Mouse (Mus musculus) heart, postnatal 10 days (tissue): Measurements from ENCODE around the gene Wapl. TPM values are rescaled to one million over a fixed set of nuclear protein-coding genes. Genes with fewer than 3 reads are reported as not detected.

Experiments
- DNase-seq, 2 experiments: peaks; one replicate each; pipeline ENCODE4 v3.0.0; 2021
- intact Hi-C: fragments of 180-260 bp; cut with DNase I; formaldehyde crosslinking; loops from one replicate; pipeline ENCODE4 v1.15.1; 2025
- total RNA-seq, 2 experiments: library from RNA; stranded (reverse); gene quantifications; 2 replicates each; pipeline ENCODE4 v1.2.3; 2021

The Wapl gene
- total RNA-seq, 2 experiments from 2014 or later: 42.1 to 43.6 TPM

DNA sequence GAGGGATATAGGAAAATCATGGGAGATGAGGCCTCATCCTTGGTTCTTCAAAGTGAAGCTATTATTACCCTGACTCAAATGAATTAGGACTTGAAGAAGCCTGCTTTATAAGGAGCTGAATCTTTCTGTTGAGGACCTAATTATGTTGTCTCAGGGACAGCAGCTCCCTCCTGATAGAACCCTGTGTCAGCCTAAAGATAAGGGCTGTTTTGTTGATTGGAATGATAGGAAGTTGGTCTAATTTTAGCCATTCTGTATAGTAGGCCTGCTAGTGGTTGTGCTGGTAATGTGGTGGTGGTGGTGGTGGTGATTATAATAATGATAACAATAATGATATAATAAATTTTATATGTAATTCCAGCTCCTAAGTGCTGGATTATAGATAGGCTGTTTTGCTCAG is 11.3 kb downstream of the Wapl start:
- intact Hi-C loops: loop anchor here (5.0 kb wide), 1 partner anchor 57 kb away; no protein-coding TSS in a partner anchor
- DNase-seq: no peak

GRCm38 (mm10) chr14:34693970-34694369 is 20.2 kb downstream of the Wapl start:
- no peak for DNase-seq
- intact Hi-C loops: no loop called here

DNA sequence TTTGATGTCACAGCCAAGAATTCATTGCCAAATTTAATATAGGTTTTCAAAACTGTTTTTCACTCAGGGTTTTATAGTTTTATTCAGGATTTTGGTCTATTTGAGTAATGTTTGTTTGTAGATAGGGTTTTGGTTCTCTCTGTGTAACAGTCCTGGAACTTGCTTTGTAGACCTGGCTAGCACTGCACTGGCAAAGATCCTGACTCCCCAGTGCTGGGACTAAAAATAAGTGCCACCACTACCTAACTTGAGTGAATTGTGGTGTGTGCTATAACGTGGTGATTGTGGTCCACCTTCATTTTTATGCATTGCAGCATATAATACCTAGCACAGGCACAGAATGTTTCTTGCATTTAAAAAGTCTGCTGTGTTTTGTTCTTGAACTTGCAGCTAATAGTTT is 23.6 kb downstream of the Wapl start:
- peak; percentile 20 to 21 for DNase-seq
- intact Hi-C loops: no loop called here

DNA sequence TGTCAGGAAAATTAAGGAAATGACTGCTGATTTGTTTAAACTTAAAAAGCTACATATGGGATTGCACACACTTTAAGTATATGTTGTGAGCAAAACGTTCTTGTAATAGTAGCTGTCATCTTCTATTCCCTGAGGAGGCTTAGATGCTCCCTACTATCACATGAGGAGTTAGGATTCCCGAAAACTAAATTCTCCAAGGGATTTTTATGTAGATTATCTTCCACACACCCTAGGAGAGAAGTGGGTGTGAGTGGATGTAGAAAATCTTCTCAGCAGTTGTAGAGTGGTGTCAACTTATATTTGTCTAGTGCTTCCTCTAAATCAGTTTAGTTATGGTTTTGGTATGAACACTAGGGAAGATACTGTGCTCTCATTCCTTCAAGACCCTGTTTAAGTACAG is 36.5 kb downstream of the Wapl start:
- intact Hi-C loops: no loop called here
- DNase-seq: no peak

DNA sequence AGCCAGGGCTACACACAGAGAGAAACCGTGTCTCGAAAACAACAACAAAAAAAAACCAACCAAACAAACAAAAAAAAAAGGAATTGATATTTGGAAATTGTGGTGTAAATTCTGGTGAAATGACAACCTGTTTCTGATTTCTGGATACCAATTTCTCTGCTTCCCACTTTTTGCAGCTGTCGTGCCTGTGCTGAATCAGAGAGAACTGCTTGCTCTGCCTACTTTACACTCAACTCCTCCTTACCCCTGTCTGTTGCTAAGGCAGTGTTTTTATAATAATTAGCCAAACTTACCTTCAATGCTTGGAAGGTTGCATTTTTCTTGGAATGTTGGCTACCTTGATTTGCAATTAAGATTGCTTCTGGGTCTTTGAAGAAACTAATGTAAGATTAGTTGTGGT is 38.3 kb downstream of the Wapl start:
- intact Hi-C loops: no loop called here
- no peak for DNase-seq

- no peak for DNase-seq
- intact Hi-C loops: no loop called here
Observed at GRCm38 (mm10) chr14:34712857-34713256, 39.1 kb downstream of the Wapl start.

DNA sequence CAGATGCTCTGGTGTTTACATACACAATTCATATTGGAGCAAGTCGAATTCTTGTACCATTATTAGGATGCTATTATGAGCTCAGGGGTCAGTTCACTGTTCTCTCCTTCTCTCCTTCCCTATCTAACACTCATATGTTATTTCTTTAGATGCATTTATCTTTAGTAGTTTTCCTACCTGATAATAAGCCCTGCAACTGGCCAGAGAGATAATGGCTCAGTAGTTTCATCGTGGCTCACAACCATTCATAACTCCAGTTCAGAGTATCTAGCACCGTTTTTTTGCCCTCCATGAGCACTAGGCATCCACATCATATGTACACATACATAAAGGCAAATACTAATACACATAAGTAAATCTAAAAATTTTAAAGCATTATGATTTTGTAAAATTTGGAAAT is 44.4 kb downstream of the Wapl start:
- DNase-seq: no peak
- intact Hi-C loops: no loop called here

GRCm38 (mm10) chr14:34727709-34728108 is 54.0 kb downstream of the Wapl start:
- DNase-seq: no peak
- intact Hi-C loops: no loop called here

GRCm38 (mm10) chr14:34735405-34735804 is 61.7 kb downstream of the Wapl start:
- intact Hi-C loops: no loop called here
- DNase-seq: no peak

DNA sequence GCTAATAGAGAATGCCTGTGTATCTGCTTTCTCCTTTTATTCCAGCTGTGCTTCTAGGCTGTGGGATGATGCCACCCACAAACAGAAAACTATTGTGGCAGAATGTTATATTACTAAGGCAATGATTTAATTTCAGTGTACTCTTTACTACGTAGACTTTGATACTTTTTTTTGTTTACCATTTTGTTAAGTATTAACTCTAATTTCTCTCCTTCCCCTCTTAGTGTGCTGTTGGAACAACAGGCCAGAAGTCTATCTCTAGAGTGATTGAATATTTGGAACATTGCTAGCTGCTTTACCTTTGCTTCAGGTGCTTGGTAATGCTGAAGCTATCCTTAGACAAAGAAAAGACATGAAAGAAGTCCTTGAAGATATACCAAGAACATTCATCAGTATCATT is 71.7 kb downstream of the Wapl start:
- no peak for DNase-seq
- intact Hi-C loops: no loop called here

DNA sequence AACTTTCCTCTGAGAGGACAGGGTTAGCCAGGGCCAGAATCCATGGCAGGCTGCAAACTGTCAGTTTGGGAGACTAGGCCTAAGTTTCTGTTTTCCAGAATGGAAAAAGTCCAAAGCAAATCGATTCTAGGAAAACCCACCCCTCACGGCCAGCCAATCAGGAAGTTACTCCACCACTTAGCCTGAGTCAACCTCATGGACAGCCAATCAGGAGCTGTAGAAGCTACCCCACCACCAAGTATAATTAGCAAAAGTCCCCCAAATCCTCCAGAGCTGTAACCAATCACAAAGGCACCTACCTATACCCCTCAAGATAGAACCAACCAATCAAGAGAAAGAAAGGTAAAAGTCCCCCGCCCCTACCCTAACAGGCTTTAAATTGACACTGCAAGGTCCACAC is 82.0 kb downstream of the Wapl start:
- DNase-seq: no peak
- intact Hi-C loops: no loop called here

- no peak for DNase-seq
- intact Hi-C loops: no loop called here
Observed at GRCm38 (mm10) chr14:34759938-34760337, 86.2 kb downstream of the Wapl start.

DNA sequence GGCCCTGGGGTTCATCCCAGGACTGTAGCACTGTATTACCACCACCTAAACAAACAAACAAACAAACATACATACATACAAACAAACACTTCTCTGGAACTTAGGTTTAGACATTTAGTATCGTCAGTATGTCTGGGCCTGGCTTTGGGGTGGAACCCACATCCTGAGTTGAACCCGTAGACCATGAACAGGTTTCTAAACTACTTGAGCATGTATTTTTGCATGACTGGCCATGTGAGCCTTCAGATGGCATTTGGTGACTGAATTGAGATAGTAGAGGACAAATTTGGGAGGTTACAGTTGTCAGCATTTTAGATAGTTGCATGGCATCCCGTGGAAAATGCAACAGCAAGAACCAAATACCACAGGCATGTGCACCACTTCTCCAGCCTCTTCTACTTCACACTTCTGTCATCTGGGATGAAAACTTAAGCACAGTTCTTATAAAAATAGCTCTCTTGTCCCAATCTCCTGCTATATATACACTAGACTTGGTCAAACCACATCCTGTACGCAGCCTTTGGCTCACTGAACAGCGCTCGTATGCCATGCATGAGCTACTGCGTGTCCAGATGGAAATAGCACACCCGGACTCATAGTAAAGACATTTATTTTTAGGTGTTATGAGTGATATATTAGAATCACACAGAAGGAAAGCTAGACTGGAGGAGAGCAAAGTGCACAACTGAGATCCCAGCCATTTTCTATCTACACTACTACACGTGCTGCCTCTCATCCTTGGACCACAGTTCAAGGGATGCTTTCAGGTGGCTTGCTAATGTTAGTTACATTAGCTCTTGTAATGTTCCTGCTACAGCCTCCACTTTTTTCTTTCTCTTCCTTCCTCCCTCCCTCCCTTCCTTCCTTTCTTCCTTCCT is 87.6 kb downstream of the Wapl start:
- intact Hi-C loops: no loop called here
- no peak for DNase-seq

GRCm38 (mm10) chr14:34762682-34763081 is 89.0 kb downstream of the Wapl start:
- intact Hi-C loops: no loop called here
- no peak for DNase-seq

DNA sequence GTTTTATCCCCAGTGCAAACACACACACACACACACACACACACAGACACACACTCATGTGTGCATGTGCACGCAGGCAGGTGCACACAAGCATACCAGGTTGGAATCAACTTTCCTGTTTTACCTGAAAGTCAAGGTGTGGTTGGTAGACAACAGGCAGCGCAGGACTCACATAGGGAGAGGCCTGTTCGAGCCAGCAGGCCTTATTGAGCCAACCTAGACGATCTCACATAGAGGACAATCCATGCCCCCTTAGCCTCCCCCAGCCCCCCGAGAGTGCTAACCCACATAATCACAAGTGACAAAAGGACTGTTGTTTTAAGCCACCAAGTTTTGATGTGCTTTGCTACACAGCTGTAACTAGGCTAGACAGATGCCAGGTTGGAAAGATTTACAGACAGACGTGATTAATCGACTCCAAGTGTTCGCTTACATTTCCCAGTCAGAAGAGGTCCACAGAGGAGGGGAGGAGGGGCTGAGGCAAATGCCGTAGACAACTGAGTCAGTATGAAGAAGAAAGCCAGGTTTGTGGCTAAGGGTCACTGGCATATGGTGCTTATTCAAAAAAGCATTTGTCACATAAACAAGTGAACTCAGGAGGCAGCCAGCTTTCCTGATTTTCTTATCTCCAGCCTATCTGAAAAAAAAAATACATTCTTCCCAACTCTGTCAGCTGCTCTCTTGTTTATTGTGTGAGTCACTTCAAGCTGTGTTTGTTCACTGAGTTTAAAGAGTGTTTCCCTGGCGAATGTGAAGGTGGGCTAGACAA is 90.2 kb downstream of the Wapl start:
- peak in 1 of 2 experiments; percentile 15 for DNase-seq
- intact Hi-C loops: no loop called here

GRCm38 (mm10) chr14:34764908-34765307 is 91.2 kb downstream of the Wapl start:
- DNase-seq: no peak
- intact Hi-C loops: no loop called here

DNA sequence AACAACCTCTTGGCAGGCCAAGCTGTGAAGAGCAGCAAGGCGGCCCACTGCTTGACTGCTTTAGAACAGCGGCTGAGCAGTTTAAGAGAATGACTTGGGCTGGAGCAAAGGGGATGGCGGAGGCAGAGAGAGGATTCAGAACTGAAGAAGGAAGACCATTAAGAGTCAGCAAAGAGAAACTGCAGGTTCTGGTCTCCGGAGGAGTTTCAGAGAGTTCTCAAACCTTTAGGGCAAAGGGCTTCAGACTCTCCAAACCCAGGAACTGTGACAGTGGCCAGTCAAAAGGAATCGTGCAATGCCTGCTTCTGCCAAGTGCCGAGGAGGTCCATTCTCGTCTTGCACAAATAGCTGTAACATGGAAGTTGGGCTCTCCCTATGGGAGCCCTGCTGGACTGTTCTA is 91.7 kb downstream of the Wapl start:
- intact Hi-C loops: no loop called here
- DNase-seq: no peak

GRCm38 (mm10) chr14:34766181-34766580 is 92.5 kb downstream of the Wapl start:
- intact Hi-C loops: no loop called here
- DNase-seq: no peak

GRCm38 (mm10) chr14:34768373-34768772 is 94.6 kb downstream of the Wapl start:
- peak; percentile 79 to 84 for DNase-seq
- intact Hi-C loops: loop anchor here (2.0 kb wide), 1 partner anchor 152 kb away; no protein-coding TSS in a partner anchor

GRCm38 (mm10) chr14:34769021-34769566 is 95.4 kb downstream of the Wapl start:
- peak; percentile 74 to 84 for DNase-seq
- intact Hi-C loops: loop anchor here (2.0 kb wide), 1 partner anchor 152 kb away; no protein-coding TSS in a partner anchor

- intact Hi-C loops: loop anchor here (2.0 kb wide), 1 partner anchor 153 kb away; no protein-coding TSS in a partner anchor
- DNase-seq: peak in 1 of 2 experiments; percentile 41
Observed at GRCm38 (mm10) chr14:34769567-34770158, 95.9 kb downstream of the Wapl start.
